Mouse (Mus musculus) erythroblast, embryonic 14.5 days (primary cell): ENCODE measurements around the gene Acot5. TPM values are rescaled to one million over a fixed set of nuclear protein-coding genes. Genes with fewer than 3 reads are reported as not detected.
"Not testable (repeated sequence)": the region's sequence is repeated elsewhere in the genome, so short reads cannot be mapped to it uniquely, and the experiment has no call there.

Experiments
- H3K27me3 ChIP-seq: 2 replicates; pipeline ENCODE4 v1.6.1; 2012; ENCODE audit warnings: inconsistent platforms; ENCODE audit not compliant: control insufficient read depth
- H3K36me3 ChIP-seq: 2 replicates; pipeline ENCODE4 v1.6.1; 2012; ENCODE audit warnings: mild to moderate bottlenecking, inconsistent platforms; ENCODE audit not compliant: control insufficient read depth
- H3K4me1 ChIP-seq: 2 replicates; pipeline ENCODE4 v1.6.1; 2012; ENCODE audit warnings: inconsistent platforms; ENCODE audit not compliant: control insufficient read depth
- H3K4me3 ChIP-seq: replicated peaks from 2 replicates; pipeline ENCODE3; 2012; ENCODE audit warnings: moderate library complexity, mild to moderate bottlenecking, inconsistent platforms
- H3K9me3 ChIP-seq: 2 replicates; pipeline ENCODE4 v1.6.1; 2012; ENCODE audit warnings: low read length, inconsistent platforms, mixed read lengths; ENCODE audit not compliant: control insufficient read depth
- GATA1 ChIP-seq: IDR thresholded peaks from 2 replicates; pipeline ENCODE4 v1.6.1; 2012; ENCODE audit warnings: low read length, inconsistent platforms, mixed read lengths
- TAL1 ChIP-seq: IDR thresholded peaks from 3 replicates; pipeline ENCODE4 v1.6.1; 2012; ENCODE audit warnings: low read length, inconsistent platforms, mixed read lengths
- polyA plus RNA-seq: library from polyadenylated mRNA; stranded (reverse); fragments of >175 nt; gene quantifications from 2 replicates; pipeline ENCODE4 v1.2.3, GENCODE M21; 2012

The Acot5 gene
- polyA plus RNA-seq, 1 experiment = not detected

GRCm38 (mm10) chr12:84077371-84077990, 8.4 kb downstream of the Acot5 start:
- no peak for TF ChIP-seq TAL1
- no peak for TF ChIP-seq GATA1

DNA sequence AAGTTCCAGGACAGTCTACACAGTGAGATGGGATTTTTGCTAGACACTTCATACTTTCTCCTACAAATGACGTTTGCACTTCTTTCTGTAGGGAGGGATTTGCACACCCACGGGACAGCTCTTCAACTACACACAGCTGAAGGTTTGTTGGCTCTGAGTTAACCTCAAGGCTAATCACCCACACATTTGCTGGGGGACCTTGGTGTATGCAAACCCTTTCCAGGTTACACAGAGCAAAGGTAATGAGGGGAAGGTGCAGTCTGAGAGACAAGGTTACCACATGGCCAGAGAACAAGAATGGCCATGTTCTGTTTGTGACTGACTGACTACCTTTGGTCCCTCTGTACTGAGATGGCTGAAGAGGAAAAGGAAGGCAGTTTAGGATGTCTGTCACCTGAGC, 14.7 kb downstream of the Acot5 start:
- Histone ChIP-seq H3K27me3 (no peaks in the 10 kb centered on the region), H3K4me1 (no peaks in the 10 kb centered on the region), H3K9me3 (peaks cover 3% of the 10 kb centered on the region), H3K36me3 (no peaks in the 10 kb centered on the region), H3K4me3 (no peak overlapping the region)
- TF ChIP-seq GATA1 (no peak), TAL1 (no peak)

More at GRCm38 (mm10) chr12:84077371-84077990, 8.4 kb downstream of the Acot5 start:
- Histone ChIP-seq H3K36me3 (no peaks in the 10 kb centered on the region), H3K4me1 (no peaks in the 10 kb centered on the region), H3K9me3 (no peaks in the 10 kb centered on the region), H3K27me3 (no peaks in the 10 kb centered on the region), H3K4me3 (no peak overlapping the region)

DNA sequence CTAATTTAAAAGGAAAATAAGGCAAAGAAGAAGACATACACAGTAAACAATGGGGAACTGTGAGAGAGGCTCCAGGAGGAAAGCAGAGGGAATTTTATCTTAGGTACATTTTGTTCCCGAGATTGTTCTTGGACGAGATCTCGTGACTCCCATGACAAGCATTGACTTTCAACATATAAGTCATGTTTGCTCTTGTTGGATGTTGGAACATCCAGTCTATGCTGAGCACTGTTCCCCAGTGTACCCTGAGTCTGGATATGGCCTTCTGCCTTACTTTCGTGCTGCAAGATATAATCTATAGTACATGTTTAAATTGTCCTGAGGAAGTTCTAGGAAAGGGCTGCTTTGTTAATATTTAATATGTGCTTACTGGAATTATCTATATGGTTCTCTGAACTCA, 15.5 kb downstream of the Acot5 start:
- H3K4me1 ChIP-seq = no peaks in the 10 kb centered on the region
- H3K36me3 ChIP-seq = no peaks in the 10 kb centered on the region
- no peaks in the 10 kb centered on the region for H3K27me3 ChIP-seq
- no peak overlapping the region for H3K4me3 ChIP-seq
- TF ChIP-seq GATA1 (no peak), TAL1 (no peak)
- peaks cover 6% of the 10 kb centered on the region for H3K9me3 ChIP-seq

DNA sequence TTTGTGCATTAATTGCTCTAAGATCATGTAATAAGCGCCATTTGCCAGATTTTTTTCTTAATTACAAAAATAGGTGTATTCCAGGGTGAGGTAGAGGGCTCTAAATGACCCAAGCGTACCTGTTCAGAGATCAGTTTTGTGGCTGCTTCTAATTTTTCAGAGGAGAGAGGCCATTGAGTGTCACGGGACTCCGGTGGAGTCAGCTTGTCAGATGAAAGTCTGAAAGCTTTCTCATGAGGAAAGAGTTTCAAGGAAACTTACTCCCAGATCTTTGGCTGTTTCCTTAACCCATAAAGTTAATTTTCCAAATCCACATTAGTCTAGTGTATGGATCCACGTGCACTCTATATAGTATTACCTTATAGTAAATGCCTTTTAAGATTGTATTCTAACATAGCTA, 25.5 kb downstream of the Acot5 start:
- H3K4me1 ChIP-seq, H3K36me3 ChIP-seq, H3K27me3 ChIP-seq, H3K4me3 ChIP-seq: not testable (repeated sequence)
- peaks cover 26% of the 10 kb centered on the region for H3K9me3 ChIP-seq

DNA sequence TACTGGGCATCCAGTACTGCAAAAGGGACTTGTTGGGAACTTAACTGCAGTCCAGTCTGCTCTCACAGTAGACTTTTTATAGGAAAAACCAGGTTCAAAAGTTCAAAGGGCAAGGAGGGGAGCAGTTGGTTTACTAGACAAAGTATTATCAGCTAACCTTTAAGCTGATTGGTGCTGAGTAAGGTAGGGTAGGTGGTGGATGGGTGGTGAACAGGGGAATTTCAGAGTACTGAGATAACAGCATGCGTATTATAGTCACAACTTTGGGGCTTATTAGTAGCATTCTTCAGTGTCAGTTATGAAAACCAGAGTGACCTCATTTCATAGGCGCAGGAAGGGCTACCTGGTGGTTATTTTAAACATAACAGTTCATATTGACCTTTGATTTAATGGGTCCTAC, 30.5 kb downstream of the Acot5 start:
- Histone ChIP-seq H3K27me3 (no peaks in the 10 kb centered on the region), H3K36me3 (no peaks in the 10 kb centered on the region), H3K4me3 (no peak overlapping the region), H3K9me3 (peaks cover 5% of the 10 kb centered on the region; the same call in 1 of the 2 replicates), H3K4me1 (peaks cover 19% of the 10 kb centered on the region)
- TF ChIP-seq GATA1 (no peak), TAL1 (no peak)

DNA sequence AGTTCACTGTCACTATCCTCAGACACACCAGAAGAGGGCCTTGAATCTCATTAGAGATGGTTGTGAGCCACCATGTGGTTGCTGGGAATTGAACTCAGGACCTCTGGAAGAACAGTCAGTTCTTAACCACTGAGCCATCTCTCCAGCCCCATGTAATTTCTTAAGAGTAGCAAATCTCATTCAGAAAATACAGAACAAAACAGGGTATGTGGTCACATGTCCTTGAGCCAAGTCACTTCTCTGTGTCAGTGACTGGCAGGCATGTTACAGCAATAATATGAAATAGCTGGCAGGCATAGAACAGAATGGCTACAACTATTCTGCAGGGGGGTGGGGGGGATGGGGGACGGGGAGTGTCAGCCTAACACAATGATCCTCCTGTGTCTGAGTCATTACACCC, 30.9 kb downstream of the Acot5 start:
- Histone ChIP-seq H3K36me3 (no peaks in the 10 kb centered on the region), H3K9me3 (peaks cover 5% of the 10 kb centered on the region; the same call in 1 of the 2 replicates), H3K4me1 (peaks cover 19% of the 10 kb centered on the region), H3K27me3 (no peaks in the 10 kb centered on the region), H3K4me3 (no peak overlapping the region)
- TF ChIP-seq GATA1 (no peak), TAL1 (no peak)

- peak within 1 kb of the TSS; percentile 66 for H3K4me3 ChIP-seq
- not testable (repeated sequence) for H3K27me3 ChIP-seq, H3K9me3 ChIP-seq, H3K36me3 ChIP-seq
- peaks cover 19% of the 10 kb centered on the region for H3K4me1 ChIP-seq
Measured at GRCm38 (mm10) chr12:84100604-84101492, 31.7 kb downstream of the Acot5 start, which contains the start of gene Acot6. TSS of gene Acot6 (plus strand) at chr12:84100654.

- H3K4me1 ChIP-seq = peaks cover 19% of the 10 kb centered on the region
- H3K4me3 ChIP-seq = peak overlapping the region; percentile 66
- H3K9me3 ChIP-seq = no peaks in the 10 kb centered on the region
- no peaks in the 10 kb centered on the region for H3K36me3 ChIP-seq
- H3K27me3 ChIP-seq = no peaks in the 10 kb centered on the region
- TF ChIP-seq GATA1 (no peak), TAL1 (no peak)
Measured at GRCm38 (mm10) chr12:84101493-84101845, 32.3 kb downstream of the Acot5 start.

DNA sequence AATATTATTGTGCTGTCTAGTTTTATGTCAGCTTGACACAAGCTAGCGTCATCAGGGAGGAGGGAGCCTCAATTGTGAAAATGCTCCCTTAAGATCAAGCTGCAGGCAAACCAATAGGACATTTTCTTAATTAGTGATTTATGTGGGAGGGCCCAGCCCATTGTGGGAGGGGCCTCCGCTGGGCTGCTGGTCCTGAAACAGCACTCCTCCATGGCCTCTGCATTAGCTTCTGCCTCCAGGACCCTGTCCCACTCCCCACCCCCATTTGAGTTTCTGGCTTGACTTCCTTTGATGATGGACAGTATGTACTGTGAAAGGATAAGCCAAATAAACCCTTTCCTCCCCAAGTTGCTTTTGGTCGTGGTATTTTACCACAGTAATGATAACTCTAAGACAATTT, 37.9 kb downstream of the Acot5 start:
- H3K4me1 ChIP-seq = no peaks in the 10 kb centered on the region; the same call in 1 of the 2 replicates
- TF ChIP-seq TAL1 = no peak
- TF ChIP-seq GATA1 = no peak
- H3K9me3 ChIP-seq = no peaks in the 10 kb centered on the region
- H3K36me3 ChIP-seq = no peaks in the 10 kb centered on the region
- H3K4me3 ChIP-seq = no peak overlapping the region
- no peaks in the 10 kb centered on the region for H3K27me3 ChIP-seq

DNA sequence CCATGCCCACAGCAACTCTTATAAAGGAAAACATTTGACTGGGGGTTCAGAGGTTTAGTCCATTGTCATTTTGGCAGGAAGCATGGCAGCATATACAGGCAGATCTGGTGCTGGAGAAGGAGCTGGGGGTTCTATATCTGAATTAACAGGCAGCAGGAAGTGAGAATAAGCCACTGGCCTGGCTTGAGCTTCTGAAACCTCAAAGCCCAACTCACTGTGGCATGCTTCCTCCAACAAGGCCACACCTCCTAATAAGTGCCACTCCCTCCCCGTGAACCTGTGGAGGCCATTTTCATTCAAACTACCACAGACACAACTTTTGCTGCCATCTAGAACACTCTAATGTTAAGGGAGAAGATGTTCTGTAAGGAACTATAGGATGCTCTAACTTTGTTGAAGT, 38.6 kb downstream of the Acot5 start:
- Histone ChIP-seq H3K27me3 (no peaks in the 10 kb centered on the region), H3K4me3 (no peak overlapping the region)

More for the DNA sequence above, 38.6 kb downstream of the Acot5 start:
- TF ChIP-seq TAL1 (no peak), GATA1 (no peak)
- Histone ChIP-seq H3K36me3 (no peaks in the 10 kb centered on the region), H3K9me3 (no peaks in the 10 kb centered on the region), H3K4me1 (no peaks in the 10 kb centered on the region; the same call in 1 of the 2 replicates)
